ENCODE assay signal across 15 mouse cellular contexts in the genomic region with DNA sequence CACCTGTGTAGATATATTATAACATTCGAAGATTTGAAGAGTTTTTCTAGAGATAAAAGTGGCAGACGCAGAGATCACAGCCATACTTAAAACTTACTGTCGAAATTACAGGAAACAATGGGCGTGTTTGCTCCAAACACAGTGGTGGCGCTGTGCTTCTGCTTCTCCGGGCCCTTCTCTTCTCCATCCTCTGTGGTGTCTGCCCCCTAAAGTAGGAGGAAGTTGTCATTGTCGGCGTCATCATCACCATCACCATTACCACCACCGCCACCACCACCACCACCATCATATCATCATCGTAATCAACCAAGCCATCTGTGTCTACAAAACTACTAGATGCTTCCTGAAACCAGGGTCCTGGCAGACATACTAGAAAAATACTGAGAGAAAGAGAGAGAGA.
"Had no signal": no experiment of that assay in that cellular context is flagged by ENCODE, and none has a peak within 500 bp of the region (broad histone marks: within the 10 kb centered on the region; RNA-seq: fewer than 3 reads in every experiment).

No protein-coding gene starts in this region.

- DNase-seq: gastrocnemius, postnatal 14 days; heart, adult 2 months; heart, postnatal 14 days; heart, postnatal 4 days; kidney, adult 18-20 months; kidney, adult 8-10 months; kidney, postnatal 10 days; kidney, postnatal 25 days; kidney, postnatal 4 days; liver; liver, embryonic 13.5 days had no signal

- ATAC-seq: hindbrain, embryonic 16.5 days; inflammation-experienced regulatory T-cells, adult 6 months; intestine, embryonic 15.5 days; intestine, postnatal 0 days had no signal
